Comparison of ENCODE assay signal across 29 mouse cellular contexts in genomic region chr7:67152626-67153025, GRCm38 (mm10).
DNase-seq lines count a peak whose midpoint lies in the region; ATAC-seq and TF ChIP-seq lines count a peak whose summit lies in the region.
"Had no signal": no experiment of that assay in that cellular context is flagged by ENCODE, and none has a peak within 500 bp of the region (broad histone marks: within the 10 kb centered on the region; RNA-seq: fewer than 3 reads in every experiment).

No protein-coding gene starts in this region.

- no peak for ATAC-seq in embryonic facial prominence, embryonic 13.5 days (ENCODE audit: insufficient number of reproducible peaks, insufficient read depth, low FRiP score, low TSS enrichment, low read depth)
- ATAC-seq in midbrain, embryonic 14.5 days (ENCODE audit: low FRiP score, low TSS enrichment) = no peak
- no peak for ATAC-seq in midbrain, embryonic 13.5 days
- ATAC-seq: forebrain, postnatal 0 days; midbrain, embryonic 15.5 days had no signal

- no peak overlapping the region for H3K4me3 ChIP-seq in embryonic facial prominence, embryonic 13.5 days
- no peak overlapping the region for H3K4me3 ChIP-seq in embryonic facial prominence, embryonic 10.5 days
- no peak overlapping the region for H3K4me3 ChIP-seq in midbrain, embryonic 14.5 days (replicated peaks; ENCODE audit: low read depth, low read length)
- H3K4me3 ChIP-seq in midbrain, embryonic 13.5 days (replicated peaks) = no peak overlapping the region
- H3K4me3 ChIP-seq in heart, embryonic 10.5 days = no peak overlapping the region
- no peak overlapping the region for H3K4me3 ChIP-seq in layer of hippocampus, adult 2 months
- H3K4me3 ChIP-seq: erythroblast, embryonic 14.5 days; forebrain, embryonic 12.5 days; heart, embryonic 15.5 days; hindbrain, embryonic 12.5 days; limb, embryonic 13.5 days; lung, embryonic 15.5 days; megakaryocyte, embryonic 14.5 days; midbrain, embryonic 15.5 days; neural tube, embryonic 15.5 days; stomach, embryonic 15.5 days had no signal

- peaks cover 20% of the 10 kb centered on the region for H3K36me3 ChIP-seq in embryonic facial prominence, embryonic 13.5 days
- H3K36me3 ChIP-seq in embryonic facial prominence, embryonic 10.5 days (replicated peaks) = no peaks in the 10 kb centered on the region
- no peaks in the 10 kb centered on the region for H3K36me3 ChIP-seq in midbrain, embryonic 14.5 days (ENCODE audit: control insufficient read depth, insufficient read depth, low read length)
- no peaks in the 10 kb centered on the region for H3K36me3 ChIP-seq in midbrain, embryonic 13.5 days
- 0 out of 2 replicates have a peak, but pooled peaks cover 4% of the 10 kb centered on the region for H3K36me3 ChIP-seq in heart, embryonic 10.5 days
- H3K36me3 ChIP-seq: forebrain, embryonic 12.5 days; G1E; heart, embryonic 15.5 days; hindbrain, embryonic 12.5 days; lung, embryonic 15.5 days; midbrain, embryonic 15.5 days; neural tube, embryonic 15.5 days; stomach, embryonic 15.5 days had no signal

- H3K9me3 ChIP-seq in embryonic facial prominence, embryonic 13.5 days = 0 out of 2 replicates have a peak, but pooled peaks cover 3% of the 10 kb centered on the region
- H3K9me3 ChIP-seq in embryonic facial prominence, embryonic 10.5 days = no peaks in the 10 kb centered on the region; the same call in 1 of the 2 replicates
- no peaks in the 10 kb centered on the region for H3K9me3 ChIP-seq in midbrain, embryonic 14.5 days (ENCODE audit: control insufficient read depth, low read length)
- H3K9me3 ChIP-seq in midbrain, embryonic 13.5 days = no peaks in the 10 kb centered on the region
- no peaks in the 10 kb centered on the region for H3K9me3 ChIP-seq in heart, embryonic 10.5 days
- H3K9me3 ChIP-seq: forebrain, embryonic 12.5 days; heart, embryonic 15.5 days; hindbrain, embryonic 12.5 days; lung, embryonic 15.5 days; megakaryocyte, embryonic 14.5 days; midbrain, embryonic 15.5 days; neural tube, embryonic 15.5 days; stomach, embryonic 15.5 days had no signal

- WGBS in embryonic facial prominence, embryonic 13.5 days = 12% methylated on average over 3 of the region's 3 CpGs
- 38% methylated on average over 3 of the region's 3 CpGs for WGBS in embryonic facial prominence, embryonic 10.5 days
- WGBS in midbrain, embryonic 14.5 days = 42% methylated on average over 3 of the region's 3 CpGs
- 47% methylated on average over 3 of the region's 3 CpGs for WGBS in midbrain, embryonic 13.5 days
- WGBS in heart, embryonic 10.5 days = 57% methylated on average over 3 of the region's 3 CpGs

- no peaks in the 10 kb centered on the region for H3K27me3 ChIP-seq in embryonic facial prominence, embryonic 13.5 days
- H3K27me3 ChIP-seq in embryonic facial prominence, embryonic 10.5 days (replicated peaks; ENCODE audit: low read depth, poor library complexity, severe bottlenecking) = no peaks in the 10 kb centered on the region
- H3K27me3 ChIP-seq in midbrain, embryonic 14.5 days (ENCODE audit: control insufficient read depth, insufficient read depth, low read length) = no peaks in the 10 kb centered on the region
- no peaks in the 10 kb centered on the region for H3K27me3 ChIP-seq in midbrain, embryonic 13.5 days
- no peaks in the 10 kb centered on the region; the same call in 1 of the 2 replicates for H3K27me3 ChIP-seq in heart, embryonic 10.5 days (ENCODE audit: insufficient read depth, poor library complexity, severe bottlenecking)
- H3K27me3 ChIP-seq: forebrain, embryonic 12.5 days; heart, embryonic 15.5 days; hindbrain, embryonic 12.5 days; limb, embryonic 13.5 days; lung, embryonic 15.5 days; megakaryocyte, embryonic 14.5 days; midbrain, embryonic 15.5 days; neural tube, embryonic 15.5 days; stomach, embryonic 15.5 days had no signal

- no peak overlapping the region for H3K4me2 ChIP-seq in embryonic facial prominence, embryonic 13.5 days
- H3K4me2 ChIP-seq in midbrain, embryonic 14.5 days (ENCODE audit: low read length) = no peak overlapping the region
- H3K4me2 ChIP-seq in midbrain, embryonic 13.5 days (replicated peaks) = no peak overlapping the region
- H3K4me2 ChIP-seq: forebrain, embryonic 12.5 days; heart, embryonic 15.5 days; hindbrain, embryonic 12.5 days; limb, embryonic 13.5 days; liver, embryonic 11.5 days; lung, embryonic 15.5 days; midbrain, embryonic 15.5 days; neural tube, embryonic 15.5 days; stomach, embryonic 15.5 days had no signal

- DNase-seq in embryonic facial prominence, embryonic 10.5 days (ENCODE audit: low spot score) = no peak
- no peak for DNase-seq in midbrain, embryonic 14.5 days
- DNase-seq in adrenal gland, postnatal 36 days = peak; percentile 71 to 73
- DNase-seq in heart, embryonic 10.5 days (ENCODE audit: low spot score) = no peak
- no peak for DNase-seq in layer of hippocampus, adult 2 months (ENCODE audit: low spot score in 2 of 2)
- DNase-seq in yolk sac, embryonic 10.5 days (ENCODE audit: low spot score) = no peak
- DNase-seq: cerebellum, adult 2 months; cerebellum, postnatal 25 days; forebrain, postnatal 0 days; gastrocnemius, postnatal 10 days; kidney, adult 2 months; kidney, postnatal 4 days; lung, postnatal 4 days; retina, postnatal 1 day; right cerebral cortex, postnatal 14 days had no signal

- no peak overlapping the region; the same call in 1 of the 2 replicates for H3K27ac ChIP-seq in embryonic facial prominence, embryonic 13.5 days
- H3K27ac ChIP-seq in embryonic facial prominence, embryonic 10.5 days (replicated peaks) = no peak overlapping the region
- 0 out of 2 replicates have a peak overlapping the region, but pooled peaks have one; percentile 8 for H3K27ac ChIP-seq in midbrain, embryonic 14.5 days (replicated peaks; ENCODE audit: low read depth, low read length)
- no peak overlapping the region for H3K27ac ChIP-seq in midbrain, embryonic 13.5 days
- H3K27ac ChIP-seq in heart, embryonic 10.5 days = no peak overlapping the region
- H3K27ac ChIP-seq in layer of hippocampus, adult 2 months = no peak overlapping the region
- H3K27ac ChIP-seq: forebrain, embryonic 12.5 days; heart, embryonic 15.5 days; hindbrain, embryonic 12.5 days; limb, embryonic 13.5 days; lung, embryonic 15.5 days; midbrain, embryonic 15.5 days; neural tube, embryonic 15.5 days; stomach, embryonic 15.5 days had no signal

- H3K9ac ChIP-seq in embryonic facial prominence, embryonic 13.5 days = 0 out of 2 replicates have a peak overlapping the region, but pooled peaks have one; percentile 16
- no peak overlapping the region for H3K9ac ChIP-seq in midbrain, embryonic 14.5 days (replicated peaks; ENCODE audit: low read length)
- H3K9ac ChIP-seq in midbrain, embryonic 13.5 days (replicated peaks) = no peak overlapping the region
- H3K9ac ChIP-seq: forebrain, embryonic 12.5 days; forebrain, postnatal 0 days; heart, embryonic 15.5 days; hindbrain, embryonic 12.5 days; limb, embryonic 13.5 days; lung, embryonic 15.5 days; midbrain, embryonic 15.5 days; neural tube, embryonic 15.5 days; stomach, embryonic 15.5 days had no signal

- peaks cover 10% of the 10 kb centered on the region; the same call in 1 of the 2 replicates for H3K4me1 ChIP-seq in embryonic facial prominence, embryonic 13.5 days
- H3K4me1 ChIP-seq in embryonic facial prominence, embryonic 10.5 days = no peaks in the 10 kb centered on the region
- no peaks in the 10 kb centered on the region for H3K4me1 ChIP-seq in midbrain, embryonic 14.5 days (ENCODE audit: control insufficient read depth, insufficient read depth, low read length)
- 0 out of 2 replicates have a peak, but pooled peaks cover 3% of the 10 kb centered on the region for H3K4me1 ChIP-seq in midbrain, embryonic 13.5 days (replicated peaks)
- H3K4me1 ChIP-seq in heart, embryonic 10.5 days = no peaks in the 10 kb centered on the region
- H3K4me1 ChIP-seq: forebrain, embryonic 12.5 days; heart, embryonic 15.5 days; hindbrain, embryonic 12.5 days; megakaryocyte, embryonic 14.5 days; midbrain, embryonic 15.5 days; stomach, embryonic 15.5 days had no signal

- TF ChIP-seq CTCF in layer of hippocampus, adult 2 months (conservative IDR thresholded peaks at IDR 0.05) = no peak

Comparison
In these comparisons a context has a peak if more than half of its experiments do, and no peak if none do; other contexts are left out.
1. DNase-seq: peak in adrenal gland, postnatal 36 days (2 of 2); none in embryonic facial prominence, embryonic 10.5 days (single experiment), midbrain, embryonic 14.5 days (single experiment), heart, embryonic 10.5 days (single experiment), layer of hippocampus, adult 2 months (0 of 2) and yolk sac, embryonic 10.5 days (single experiment).